Mouse (Mus musculus) liver, embryonic 12.5 days (tissue): ENCODE measurements around the gene Abca1. TPM values are rescaled to one million over a fixed set of nuclear protein-coding genes. Genes with fewer than 3 reads are reported as not detected.
A peak's percentile ranks its signal among the peaks of the same experiment; 100 is the strongest.

Source experiments
- ATAC-seq: fragments of 200-750 bp; cut with Nextera tagmentation; 2 replicates; pipeline ENCODE4 v1.8.0; 2017; ENCODE audit warnings: moderate number of reproducible peaks, mild to moderate bottlenecking, moderate library complexity
- H3K27ac ChIP-seq: fragments of 300-500 bp; sonication (generic); 2 replicates; pipeline ENCODE4 v1.5.1; 2016; ENCODE audit warnings: mild to moderate bottlenecking
- H3K27me3 ChIP-seq: fragments of 300-500 bp; sonication (generic); replicated peaks from 2 replicates; pipeline ENCODE4 v1.6.1; 2016; ENCODE audit warnings: mild to moderate bottlenecking, moderate library complexity
- H3K36me3 ChIP-seq: fragments of 300-500 bp; sonication (generic); 2 replicates; pipeline ENCODE4 v1.6.1; 2016; ENCODE audit warnings: mild to moderate bottlenecking, moderate library complexity
- H3K4me1 ChIP-seq: fragments of 300-500 bp; sonication (generic); 2 replicates; pipeline ENCODE4 v1.6.1; 2016
- H3K4me2 ChIP-seq: fragments of 300-500 bp; sonication (generic); 2 replicates; pipeline ENCODE4 v1.6.1; 2016; ENCODE audit warnings: mild to moderate bottlenecking, moderate library complexity
- H3K4me3 ChIP-seq: fragments of 300-500 bp; sonication (generic); 2 replicates; pipeline ENCODE4 v1.5.1; 2016; ENCODE audit warnings: mild to moderate bottlenecking, moderate library complexity
- H3K9ac ChIP-seq: fragments of 300-500 bp; sonication (generic); 2 replicates; pipeline ENCODE4 v1.6.1; 2016; ENCODE audit warnings: mild to moderate bottlenecking, moderate library complexity
- H3K9me3 ChIP-seq: fragments of 300-500 bp; sonication (generic); replicated peaks from 2 replicates; pipeline ENCODE4 v1.6.1; 2016; ENCODE audit warnings: mild to moderate bottlenecking, moderate library complexity
- WGBS: fragments of 180-500 bp; shearing (Covaris S2); methylation state at CpG from one replicate; pipeline ENCODE4 v1.1.7; 2016; ENCODE audit not compliant: insufficient replicate concordance; 5-methylcytosine and 5-hydroxymethylcytosine counted together
- polyA plus RNA-seq: library from polyadenylated mRNA; unstranded; fragments of >200 nt; fragmentation: Nextera tagmentation; extraction: Ambion mirVana; gene quantifications from 2 replicates; pipeline ENCODE4 v1.2.1, GENCODE M21; 2016

Abca1 gene
- polyA plus RNA-seq, 1 experiment from 2014 or later = 10.1 TPM

DNA sequence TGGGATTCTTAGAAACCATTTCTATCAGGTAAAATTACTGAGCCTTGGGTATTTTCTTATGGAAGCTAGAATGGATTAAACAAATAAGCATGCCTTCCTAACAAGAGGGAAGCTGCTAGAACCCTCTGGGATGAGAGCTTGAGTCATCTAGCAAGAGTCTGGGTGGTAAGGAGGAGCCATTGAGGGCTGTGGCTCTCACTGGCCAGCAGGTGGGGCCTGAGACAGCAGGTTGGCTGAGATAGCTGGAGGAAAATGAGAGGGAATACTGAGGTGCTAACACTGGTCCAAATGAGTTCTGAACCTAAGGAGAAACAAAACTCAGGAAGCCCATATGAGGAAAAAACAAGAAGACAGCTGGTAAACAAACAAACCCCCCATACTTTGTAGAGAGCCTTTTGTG lies 42.1 kb downstream of the Abca1 start:
- ATAC-seq = no peak
- Histone ChIP-seq H3K4me1 (peaks cover 46% of the 10 kb centered on the region), H3K9ac (no peak overlapping the region), H3K27me3 (no peaks in the 10 kb centered on the region), H3K36me3 (peaks cover 15% of the 10 kb centered on the region; the same call in 1 of the 2 replicates), H3K4me2 (no peak overlapping the region), H3K27ac (no peak overlapping the region), H3K9me3 (no peaks in the 10 kb centered on the region), H3K4me3 (no peak overlapping the region)

DNA sequence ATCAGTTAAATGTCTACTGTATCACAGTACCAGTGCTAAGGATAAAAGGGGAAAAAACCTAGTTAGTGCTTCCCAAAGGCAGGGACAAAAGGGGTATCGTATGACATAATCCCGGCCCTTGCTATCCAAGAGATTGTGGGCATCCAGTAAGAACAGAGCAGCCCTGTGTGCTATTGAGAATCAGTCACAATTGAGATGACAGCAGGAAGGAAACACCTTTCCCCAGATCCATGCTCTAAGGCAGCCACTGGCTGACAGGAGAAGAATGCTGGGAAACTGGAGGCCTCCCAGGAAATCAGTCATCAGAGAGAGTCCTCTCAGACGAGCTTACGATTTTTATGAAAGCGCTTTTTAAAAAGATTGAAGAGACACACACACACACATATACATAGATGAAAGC lies 42.6 kb downstream of the Abca1 start:
- no peak overlapping the region for H3K4me2 ChIP-seq
- no peak overlapping the region for H3K27ac ChIP-seq
- WGBS = 75% methylated on average over 5 of the region's 5 CpGs
- H3K9ac ChIP-seq = no peak overlapping the region
- H3K27me3 ChIP-seq = no peaks in the 10 kb centered on the region
- peaks cover 45% of the 10 kb centered on the region for H3K4me1 ChIP-seq
- no peak overlapping the region for H3K4me3 ChIP-seq
- ATAC-seq = no peak
- H3K9me3 ChIP-seq = no peaks in the 10 kb centered on the region
- peaks cover 11% of the 10 kb centered on the region; the same call in 1 of the 2 replicates for H3K36me3 ChIP-seq

DNA sequence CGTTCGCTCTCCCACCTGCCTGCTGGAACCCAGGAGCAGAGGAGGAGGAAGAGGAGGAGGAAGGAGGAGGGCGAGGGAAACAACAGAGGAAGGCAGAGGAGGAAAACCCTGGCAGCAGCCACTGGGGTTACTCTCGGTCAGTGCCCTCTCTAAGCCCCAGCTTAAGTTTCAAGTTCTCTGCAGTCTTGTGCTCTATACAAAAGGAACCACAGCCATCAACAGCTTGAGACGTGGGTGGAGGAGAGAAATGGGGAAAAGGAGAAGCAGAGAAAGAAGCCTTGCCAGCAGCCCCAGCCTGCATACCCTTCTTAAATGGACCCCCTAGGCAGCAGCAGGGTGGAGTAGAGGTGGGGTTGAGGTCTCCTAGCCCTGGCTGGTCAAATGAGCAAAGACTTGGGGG lies 43.8 kb downstream of the Abca1 start:
- peaks cover 39% of the 10 kb centered on the region for H3K4me1 ChIP-seq
- no peaks in the 10 kb centered on the region for H3K27me3 ChIP-seq
- H3K4me2 ChIP-seq = no peak overlapping the region
- no peak for ATAC-seq
- no peak overlapping the region for H3K9ac ChIP-seq
- H3K27ac ChIP-seq = 0 out of 2 replicates have a peak overlapping the region, but pooled peaks have one; percentile 28
- H3K4me3 ChIP-seq = no peak overlapping the region
- no peaks in the 10 kb centered on the region for H3K9me3 ChIP-seq
- WGBS = 43% methylated on average over 2 of the region's 5 CpGs
- peaks cover 11% of the 10 kb centered on the region; the same call in 1 of the 2 replicates for H3K36me3 ChIP-seq

DNA sequence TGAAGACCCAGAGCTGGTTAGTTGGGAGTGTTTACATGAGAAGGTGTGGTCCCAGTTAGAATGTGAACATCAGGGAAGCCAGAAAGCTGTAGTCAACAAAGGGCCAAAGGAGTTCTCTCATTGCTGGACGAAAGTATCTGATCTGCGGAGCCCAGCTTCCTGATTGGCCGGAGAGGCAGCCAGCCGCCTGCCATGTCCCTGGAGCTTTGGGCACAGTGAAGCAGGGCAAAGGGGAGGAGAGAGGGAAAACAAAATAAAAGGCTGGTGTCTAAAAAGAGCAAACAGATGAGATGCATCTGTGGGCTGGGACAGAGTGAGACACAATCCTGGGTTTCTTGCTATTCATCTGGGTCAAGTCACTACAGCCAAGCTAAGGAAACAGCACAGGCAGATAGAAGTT lies 44.3 kb downstream of the Abca1 start:
- H3K4me3 ChIP-seq = no peak overlapping the region
- no peak overlapping the region for H3K4me2 ChIP-seq
- no peaks in the 10 kb centered on the region for H3K27me3 ChIP-seq
- H3K36me3 ChIP-seq = peaks cover 11% of the 10 kb centered on the region; the same call in 1 of the 2 replicates
- ATAC-seq = no peak; the same call in 1 of the 2 replicates
- peaks cover 34% of the 10 kb centered on the region for H3K4me1 ChIP-seq
- H3K9ac ChIP-seq = no peak overlapping the region
- no peaks in the 10 kb centered on the region for H3K9me3 ChIP-seq
- H3K27ac ChIP-seq = no peak overlapping the region
- WGBS = 65% methylated on average over 4 of the region's 4 CpGs

DNA sequence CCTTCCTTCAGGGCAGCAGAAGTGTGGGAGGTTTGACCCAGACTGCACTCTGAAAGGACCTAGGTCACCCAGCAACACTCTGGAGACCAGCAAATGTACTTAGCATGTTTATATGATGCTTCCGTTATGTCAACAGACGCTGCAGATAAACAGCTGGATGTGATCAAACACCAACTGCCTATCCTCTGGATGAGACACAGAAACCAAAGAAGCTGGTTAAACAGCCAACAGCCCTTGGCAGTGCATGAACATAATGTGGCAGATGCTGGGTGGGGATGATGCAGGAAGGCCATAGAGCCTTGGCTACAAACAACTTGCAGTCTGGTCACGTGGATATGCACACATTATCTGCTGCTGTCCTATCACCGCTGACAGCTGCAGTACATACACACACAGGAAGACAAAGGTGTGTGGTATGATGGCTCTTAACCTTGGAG lies 47.8 kb downstream of the Abca1 start:
- Histone ChIP-seq H3K4me1 (peaks cover 26% of the 10 kb centered on the region), H3K27me3 (no peaks in the 10 kb centered on the region), H3K4me2 (no peak overlapping the region), H3K4me3 (no peak overlapping the region), H3K9ac (no peak overlapping the region), H3K9me3 (no peaks in the 10 kb centered on the region), H3K27ac (no peak overlapping the region), H3K36me3 (peaks cover 11% of the 10 kb centered on the region; the same call in 1 of the 2 replicates)
- ATAC-seq = peak; percentile 63
- 52% methylated on average over 4 of the region's 4 CpGs for WGBS

DNA sequence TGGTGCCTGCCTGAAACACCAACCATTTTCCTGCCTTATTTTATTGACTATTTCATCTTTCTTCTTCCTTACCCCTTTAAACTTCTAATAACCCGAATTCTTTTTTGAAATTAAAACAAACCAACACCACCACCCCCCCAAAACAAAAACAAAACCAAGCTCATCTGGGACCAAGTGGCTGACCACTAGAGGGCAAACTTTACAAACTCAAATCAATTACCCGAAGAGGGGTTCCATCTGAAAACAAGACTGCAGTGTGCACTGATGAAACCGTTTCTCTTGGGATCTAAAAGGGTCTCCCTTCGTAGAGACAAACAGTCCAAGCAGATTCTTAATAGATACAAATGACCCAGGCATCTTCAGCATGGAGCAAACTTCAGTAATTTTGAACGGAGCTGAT lies 49.3 kb downstream of the Abca1 start:
- no peaks in the 10 kb centered on the region for H3K27me3 ChIP-seq
- H3K9ac ChIP-seq = no peak overlapping the region
- ATAC-seq = no peak
- peaks cover 11% of the 10 kb centered on the region; the same call in 1 of the 2 replicates for H3K36me3 ChIP-seq
- H3K4me2 ChIP-seq = no peak overlapping the region
- H3K27ac ChIP-seq = no peak overlapping the region
- H3K4me3 ChIP-seq = no peak overlapping the region
- H3K9me3 ChIP-seq = no peaks in the 10 kb centered on the region
- H3K4me1 ChIP-seq = peaks cover 13% of the 10 kb centered on the region
- WGBS = 24% methylated on average over 5 of the region's 5 CpGs

DNA sequence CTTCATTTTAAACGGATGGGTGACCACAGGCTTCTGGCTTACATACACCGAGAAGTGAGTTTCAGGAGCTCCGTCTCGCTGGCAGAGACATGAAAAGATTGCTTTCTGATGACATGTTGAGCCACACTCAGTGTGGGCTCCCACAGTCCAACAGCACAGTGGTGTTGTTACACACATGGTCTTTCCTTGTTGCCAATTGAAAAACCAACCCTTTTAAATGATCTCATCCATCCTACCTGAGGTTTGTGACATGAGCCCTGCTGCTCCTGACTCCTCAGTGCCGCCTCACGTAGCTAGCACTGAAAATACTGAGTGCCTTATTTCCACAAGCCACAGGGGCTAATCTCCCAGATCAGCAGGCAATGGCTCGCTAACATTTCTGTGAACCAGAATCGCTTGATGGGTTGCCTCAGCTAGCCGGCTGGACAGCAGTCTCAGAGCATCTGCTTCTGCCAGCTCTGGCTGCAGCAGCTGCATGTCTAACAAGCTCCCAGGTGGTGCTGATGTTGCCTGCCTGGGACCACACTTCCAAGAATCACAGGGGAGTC lies 50.2 kb downstream of the Abca1 start:
- Histone ChIP-seq H3K27ac (no peak overlapping the region), H3K9ac (no peak overlapping the region), H3K36me3 (peaks cover 11% of the 10 kb centered on the region; the same call in 1 of the 2 replicates), H3K4me2 (no peak overlapping the region), H3K4me1 (peaks cover 10% of the 10 kb centered on the region), H3K4me3 (no peak overlapping the region), H3K27me3 (no peaks in the 10 kb centered on the region), H3K9me3 (no peaks in the 10 kb centered on the region)
- WGBS = 63% methylated on average over 9 of the region's 9 CpGs
- no peak for ATAC-seq

DNA sequence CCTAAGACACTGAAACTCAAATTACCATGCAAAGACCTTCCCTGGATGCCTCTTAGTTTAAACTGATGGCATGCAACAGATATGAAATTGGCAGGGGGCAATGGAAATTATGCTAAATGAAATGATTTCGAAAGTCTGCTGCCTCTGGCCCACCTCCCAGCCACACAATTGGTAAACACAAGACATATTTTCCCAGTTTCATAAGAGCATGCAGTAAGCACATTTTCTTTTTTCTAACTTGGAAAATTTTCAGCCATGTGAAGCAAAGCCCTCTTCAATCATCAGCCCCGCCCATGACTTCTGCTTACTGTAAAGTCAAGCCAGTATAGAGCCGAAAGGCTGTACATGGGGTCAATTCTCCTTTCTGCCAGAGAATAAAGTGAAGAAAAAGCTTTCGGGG lies 51.5 kb downstream of the Abca1 start:
- 66% methylated on average over 4 of the region's 4 CpGs for WGBS
- no peak for ATAC-seq

DNA sequence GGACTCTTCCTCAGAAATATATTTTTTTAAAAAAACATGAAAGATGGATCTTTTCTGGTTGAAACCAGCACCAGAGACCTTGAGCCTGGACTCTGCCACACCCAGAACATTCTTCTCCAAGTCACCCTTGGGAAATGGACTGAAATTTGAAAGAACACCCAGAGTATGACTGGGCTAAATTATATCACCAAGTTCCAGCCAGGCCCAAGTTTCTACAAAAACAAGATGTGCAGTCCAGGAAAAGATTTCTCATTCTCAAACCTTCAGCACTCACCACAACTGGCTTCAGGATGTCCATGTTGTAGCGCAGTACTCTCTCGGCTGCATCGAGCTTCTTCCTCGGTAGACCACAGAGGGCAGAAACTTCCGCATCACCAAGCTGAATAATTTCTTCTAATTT lies 53.0 kb downstream of the Abca1 start:
- no peak overlapping the region for H3K4me2 ChIP-seq

More for the DNA sequence above, 51.5 kb downstream of the Abca1 start:
- no peak overlapping the region for H3K9ac ChIP-seq
- H3K9me3 ChIP-seq = no peaks in the 10 kb centered on the region
- peaks cover 10% of the 10 kb centered on the region for H3K4me1 ChIP-seq
- peaks cover 5% of the 10 kb centered on the region; the same call in 1 of the 2 replicates for H3K36me3 ChIP-seq
- no peak overlapping the region for H3K4me2 ChIP-seq
- H3K27ac ChIP-seq = no peak overlapping the region
- H3K27me3 ChIP-seq = no peaks in the 10 kb centered on the region
- no peak overlapping the region for H3K4me3 ChIP-seq

DNA sequence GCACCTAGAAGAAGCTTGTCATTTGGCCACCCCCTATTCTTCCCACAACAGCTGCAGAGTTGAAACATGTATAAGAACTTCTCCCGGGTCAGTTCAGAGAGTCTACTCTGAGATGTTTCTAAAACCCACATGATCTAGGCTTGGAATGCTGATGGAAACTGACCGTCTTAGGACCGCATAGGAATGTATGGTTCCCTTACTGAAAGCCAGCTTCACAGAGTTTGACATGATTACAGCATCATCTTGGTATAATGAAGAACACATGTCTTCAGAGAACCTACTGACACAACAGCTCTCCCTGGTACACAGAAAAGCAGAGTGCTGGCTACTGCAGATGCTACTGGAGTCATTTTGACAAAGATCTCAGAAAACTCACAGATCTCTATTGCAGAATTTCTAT lies 53.6 kb downstream of the Abca1 start:
- ATAC-seq = no peak
- H3K4me3 ChIP-seq = no peak overlapping the region
- H3K36me3 ChIP-seq = no peaks in the 10 kb centered on the region
- H3K4me1 ChIP-seq = no peaks in the 10 kb centered on the region
- H3K9me3 ChIP-seq = no peaks in the 10 kb centered on the region
- no peaks in the 10 kb centered on the region for H3K27me3 ChIP-seq
- H3K4me2 ChIP-seq = no peak overlapping the region
- no peak overlapping the region for H3K27ac ChIP-seq
- 72% methylated on average over 3 of the region's 3 CpGs for WGBS
- no peak overlapping the region for H3K9ac ChIP-seq

More for the DNA sequence above, 53.0 kb downstream of the Abca1 start:
- H3K27me3 ChIP-seq = no peaks in the 10 kb centered on the region
- no peak overlapping the region for H3K27ac ChIP-seq
- H3K4me1 ChIP-seq = peaks cover 2% of the 10 kb centered on the region; the same call in 1 of the 2 replicates
- no peaks in the 10 kb centered on the region for H3K36me3 ChIP-seq
- ATAC-seq = no peak
- 75% methylated on average over 5 of the region's 5 CpGs for WGBS
- no peak overlapping the region for H3K4me3 ChIP-seq
- no peak overlapping the region for H3K9ac ChIP-seq
- no peaks in the 10 kb centered on the region for H3K9me3 ChIP-seq

DNA sequence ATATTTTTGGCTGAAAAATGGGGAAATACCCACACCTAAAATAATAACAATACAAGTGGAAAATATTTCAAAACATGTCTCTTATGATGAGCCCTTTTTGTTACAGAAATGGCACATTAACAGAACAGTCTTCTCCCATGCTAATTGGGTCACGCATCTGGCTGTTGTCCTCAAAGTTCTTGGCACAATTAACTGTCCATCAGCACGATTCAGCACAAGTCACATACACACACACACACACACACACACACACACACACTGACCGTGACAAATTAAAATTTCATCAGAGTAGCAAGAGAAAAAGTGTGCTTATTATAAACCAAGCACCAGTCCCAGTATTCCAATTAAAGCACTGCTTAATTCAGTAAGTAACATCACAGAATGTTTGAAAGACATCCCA lies 55.1 kb downstream of the Abca1 start:
- no peak for ATAC-seq
- no peaks in the 10 kb centered on the region for H3K4me1 ChIP-seq

DNA sequence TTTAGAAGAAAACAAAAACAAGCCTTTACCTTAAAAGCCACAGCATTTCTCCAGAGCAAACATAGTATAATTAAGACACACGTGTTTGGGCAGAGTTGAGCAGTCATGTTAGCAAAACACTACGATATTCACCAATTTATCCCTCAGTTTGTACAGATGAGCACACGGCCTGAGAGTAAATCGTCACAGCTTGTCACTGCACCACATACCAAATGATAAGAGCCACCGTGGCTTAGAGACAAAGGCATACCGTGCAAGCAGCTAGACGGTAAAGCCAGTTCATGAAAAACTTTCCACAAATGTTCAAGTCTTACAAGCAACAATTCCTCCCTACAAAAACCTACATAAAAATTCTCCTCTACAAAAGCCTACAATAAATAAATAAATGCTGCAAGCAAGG lies 57.2 kb downstream of the Abca1 start:
- Histone ChIP-seq H3K27me3 (no peaks in the 10 kb centered on the region), H3K27ac (no peak overlapping the region), H3K9me3 (no peaks in the 10 kb centered on the region), H3K9ac (no peak overlapping the region), H3K4me2 (no peak overlapping the region), H3K36me3 (peaks cover 3% of the 10 kb centered on the region; the same call in 1 of the 2 replicates), H3K4me3 (no peak overlapping the region), H3K4me1 (no peaks in the 10 kb centered on the region)
- no peak for ATAC-seq
- WGBS = 47% methylated on average over 7 of the region's 7 CpGs

More for the DNA sequence above, 55.1 kb downstream of the Abca1 start:
- H3K9ac ChIP-seq = no peak overlapping the region
- H3K4me3 ChIP-seq = no peak overlapping the region
- no peaks in the 10 kb centered on the region for H3K27me3 ChIP-seq
- no peak overlapping the region for H3K4me2 ChIP-seq
- 75% methylated on average over 3 of the region's 3 CpGs for WGBS
- no peak overlapping the region for H3K27ac ChIP-seq
- H3K9me3 ChIP-seq = no peaks in the 10 kb centered on the region
- H3K36me3 ChIP-seq = no peaks in the 10 kb centered on the region

DNA sequence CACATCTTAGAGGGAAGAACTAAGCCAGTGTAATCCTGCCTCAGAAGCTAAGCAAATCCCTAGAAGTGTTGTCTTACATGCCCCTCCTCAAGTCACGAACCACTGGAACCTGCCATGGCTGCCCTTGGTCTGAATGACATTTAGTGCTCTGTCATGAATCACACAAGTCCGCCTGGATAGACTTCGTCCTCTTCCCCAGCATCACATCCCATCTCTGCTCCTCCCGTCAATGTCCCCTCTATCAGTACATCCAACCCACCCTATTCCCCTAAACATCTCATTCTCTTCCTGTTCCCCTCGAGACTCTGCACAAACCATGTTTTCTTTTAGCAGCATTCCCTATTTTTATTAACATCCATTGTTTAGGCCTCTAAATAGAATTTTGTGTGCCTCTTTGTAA lies 58.4 kb downstream of the Abca1 start:
- H3K36me3 ChIP-seq = peaks cover 3% of the 10 kb centered on the region; the same call in 1 of the 2 replicates
- H3K4me2 ChIP-seq = no peak overlapping the region
- no peaks in the 10 kb centered on the region for H3K4me1 ChIP-seq
- no peak overlapping the region for H3K4me3 ChIP-seq
- no peaks in the 10 kb centered on the region for H3K27me3 ChIP-seq
- no peak overlapping the region for H3K9ac ChIP-seq
- H3K27ac ChIP-seq = no peak overlapping the region
- ATAC-seq = no peak
- 64% methylated on average over 5 of the region's 5 CpGs for WGBS
- no peaks in the 10 kb centered on the region for H3K9me3 ChIP-seq
